Comparison of ENCODE assay signal across 19 mouse cellular contexts in the genomic region with DNA sequence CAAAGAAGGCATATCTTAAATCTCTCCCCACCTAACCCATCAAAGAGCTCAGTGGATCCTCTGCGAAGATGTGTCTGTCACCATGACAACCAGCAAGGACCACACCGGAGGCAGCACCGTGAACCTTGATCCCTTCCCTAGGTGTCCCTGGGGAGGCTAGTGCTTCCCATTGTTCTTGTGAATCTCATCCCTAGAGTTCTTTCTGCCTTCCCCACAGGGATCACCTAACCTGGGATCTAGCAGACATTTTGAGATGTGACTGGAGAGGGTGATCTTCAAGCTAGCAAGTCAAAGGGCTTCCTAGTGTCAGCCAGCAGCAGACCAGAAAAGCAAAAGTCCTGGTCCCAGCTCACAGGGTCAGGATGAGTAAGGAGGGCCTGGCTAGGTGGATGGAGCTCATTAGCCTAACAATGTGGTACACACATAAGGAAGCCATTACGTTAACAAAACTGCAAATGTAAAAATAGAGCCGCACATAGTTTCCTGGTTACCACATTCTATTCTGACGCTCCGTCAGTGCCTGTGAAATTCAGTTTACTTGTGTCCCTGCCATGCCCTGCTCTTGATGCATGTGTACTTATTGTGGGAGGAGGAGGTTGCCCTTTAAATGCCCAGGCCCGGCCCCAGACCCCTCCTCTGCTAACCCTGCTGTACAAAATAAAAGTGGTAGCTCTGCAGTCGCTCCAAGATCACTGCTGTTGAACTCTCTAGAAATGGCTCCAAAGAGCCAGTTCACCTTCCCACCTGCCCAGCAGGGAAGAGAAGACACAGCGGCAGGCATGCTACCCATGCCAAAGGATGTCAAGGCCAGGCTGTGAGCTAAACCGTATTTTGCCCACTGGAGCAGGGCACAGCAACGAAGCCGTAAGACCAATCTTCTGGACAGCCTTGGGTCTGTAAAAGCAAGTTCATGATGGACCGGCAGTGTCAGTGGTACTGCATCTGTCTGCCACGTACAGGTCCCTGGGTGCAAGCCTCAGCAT. TPM values are rescaled to one million over a fixed set of nuclear protein-coding genes. Genes with fewer than 3 reads are reported as not detected.
DNase-seq lines count a peak whose midpoint lies in the region; ATAC-seq and TF ChIP-seq lines count a peak whose summit lies in the region.
"Had no signal": no experiment of that assay in that cellular context is flagged by ENCODE, and none has a peak within 500 bp of the region (broad histone marks: within the 10 kb centered on the region; RNA-seq: fewer than 3 reads in every experiment).

No protein-coding gene starts in this region.

- no peak for DNase-seq in hindbrain, postnatal 0 days (ENCODE audit: low spot score)
- DNase-seq in hindbrain, embryonic 10.5 days (ENCODE audit: low spot score): no peak
- peak; percentile 36 for DNase-seq in ZHBTc4 (ENCODE audit: low read depth, low spot score)
- DNase-seq in embryonic facial prominence, embryonic 14.5 days (ENCODE audit: low spot score): peak; percentile 50
- peak; percentile 51 for DNase-seq in midbrain, embryonic 14.5 days
- DNase-seq in urinary bladder, postnatal 10 days (ENCODE audit: low spot score): no peak
- no peak for DNase-seq in spleen, postnatal 36 days (ENCODE audit: low spot score in 2 of 2)
- DNase-seq: adrenal gland, postnatal 25 days; cerebellum, adult 9-11 months; gastrocnemius, postnatal 14 days; kidney, adult 11 months; kidney, postnatal 4 days; right cerebral cortex, postnatal 25 days; thymus, adult 18-20 months had no signal

- WGBS in hindbrain, postnatal 0 days: 43% methylated on average over 15 of the region's 15 CpGs
- 56% methylated on average over 15 of the region's 15 CpGs for WGBS in hindbrain, embryonic 10.5 days
- 51% methylated on average over 15 of the region's 15 CpGs for WGBS in embryonic facial prominence, embryonic 14.5 days
- WGBS in midbrain, embryonic 14.5 days: 48% methylated on average over 15 of the region's 15 CpGs

- H3K4me2 ChIP-seq in hindbrain, postnatal 0 days (ENCODE audit: low read depth, low read length): no peak overlapping the region
- no peak overlapping the region for H3K4me2 ChIP-seq in embryonic facial prominence, embryonic 14.5 days (ENCODE audit: low read depth, low read length)
- H3K4me2 ChIP-seq in midbrain, embryonic 14.5 days (ENCODE audit: low read length): no peak overlapping the region
- H3K4me2 ChIP-seq: heart, embryonic 11.5 days; hindbrain, embryonic 15.5 days; liver, embryonic 15.5 days had no signal

- no peak overlapping the region for H3K4me3 ChIP-seq in hindbrain, postnatal 0 days (ENCODE audit: low read length)
- H3K4me3 ChIP-seq in hindbrain, embryonic 10.5 days: no peak overlapping the region
- no peak overlapping the region for H3K4me3 ChIP-seq in embryonic facial prominence, embryonic 14.5 days (ENCODE audit: low read depth, low read length)
- H3K4me3 ChIP-seq in midbrain, embryonic 14.5 days (replicated peaks; ENCODE audit: low read depth, low read length): no peak overlapping the region
- H3K4me3 ChIP-seq: hindbrain, embryonic 15.5 days; liver, embryonic 15.5 days had no signal

- no peak overlapping the region for H3K9ac ChIP-seq in hindbrain, postnatal 0 days (replicated peaks; ENCODE audit: low read length)
- no peak overlapping the region for H3K9ac ChIP-seq in embryonic facial prominence, embryonic 14.5 days (ENCODE audit: low read depth, low read length)
- H3K9ac ChIP-seq in midbrain, embryonic 14.5 days (replicated peaks; ENCODE audit: low read length): no peak overlapping the region
- H3K9ac ChIP-seq: hindbrain, embryonic 15.5 days; liver, embryonic 15.5 days had no signal

- H3K36me3 ChIP-seq in hindbrain, postnatal 0 days (ENCODE audit: insufficient read depth, low read length): no peaks in the 10 kb centered on the region
- no peaks in the 10 kb centered on the region for H3K36me3 ChIP-seq in hindbrain, embryonic 10.5 days
- H3K36me3 ChIP-seq in embryonic facial prominence, embryonic 14.5 days (ENCODE audit: control insufficient read depth, insufficient read depth, low read length): no peaks in the 10 kb centered on the region
- no peaks in the 10 kb centered on the region for H3K36me3 ChIP-seq in midbrain, embryonic 14.5 days (ENCODE audit: control insufficient read depth, insufficient read depth, low read length)
- H3K36me3 ChIP-seq: hindbrain, embryonic 15.5 days; liver, embryonic 15.5 days had no signal

- H3K4me1 ChIP-seq in hindbrain, postnatal 0 days (ENCODE audit: insufficient read depth, low read length): peaks cover 16% of the 10 kb centered on the region; the same call in 1 of the 2 replicates
- H3K4me1 ChIP-seq in hindbrain, embryonic 10.5 days (replicated peaks): peaks cover 59% of the 10 kb centered on the region
- 0 out of 2 replicates have a peak, but pooled peaks cover 9% of the 10 kb centered on the region for H3K4me1 ChIP-seq in embryonic facial prominence, embryonic 14.5 days (ENCODE audit: control insufficient read depth, insufficient read depth, low read length)
- peaks cover 28% of the 10 kb centered on the region for H3K4me1 ChIP-seq in midbrain, embryonic 14.5 days (ENCODE audit: control insufficient read depth, insufficient read depth, low read length)
- H3K4me1 ChIP-seq: liver, embryonic 15.5 days had no signal

- no peaks in the 10 kb centered on the region for H3K9me3 ChIP-seq in hindbrain, postnatal 0 days (ENCODE audit: low read length)
- no peaks in the 10 kb centered on the region for H3K9me3 ChIP-seq in hindbrain, embryonic 10.5 days
- no peaks in the 10 kb centered on the region for H3K9me3 ChIP-seq in embryonic facial prominence, embryonic 14.5 days (ENCODE audit: control insufficient read depth, low read length)
- no peaks in the 10 kb centered on the region for H3K9me3 ChIP-seq in midbrain, embryonic 14.5 days (ENCODE audit: control insufficient read depth, low read length)
- H3K9me3 ChIP-seq: hindbrain, embryonic 15.5 days; liver, embryonic 15.5 days had no signal

- H3K27ac ChIP-seq in hindbrain, postnatal 0 days: 0 out of 2 replicates have a peak overlapping the region, but pooled peaks have one; percentile 11
- H3K27ac ChIP-seq in hindbrain, embryonic 10.5 days: no peak overlapping the region; the same call in 1 of the 2 replicates
- H3K27ac ChIP-seq in embryonic facial prominence, embryonic 14.5 days (replicated peaks; ENCODE audit: low read depth, low read length): peak overlapping the region; percentile 44; the same call in 1 of the 2 replicates
- H3K27ac ChIP-seq in midbrain, embryonic 14.5 days (replicated peaks; ENCODE audit: low read depth, low read length): no peak overlapping the region
- H3K27ac ChIP-seq: hindbrain, embryonic 15.5 days; liver, embryonic 15.5 days had no signal

- no peaks in the 10 kb centered on the region for H3K27me3 ChIP-seq in hindbrain, postnatal 0 days (ENCODE audit: insufficient read depth, low read length)
- H3K27me3 ChIP-seq in hindbrain, embryonic 10.5 days (ENCODE audit: insufficient read depth, poor library complexity, severe bottlenecking): no peaks in the 10 kb centered on the region
- H3K27me3 ChIP-seq in embryonic facial prominence, embryonic 14.5 days (replicated peaks; ENCODE audit: control insufficient read depth, insufficient read depth, low read length): no peaks in the 10 kb centered on the region
- H3K27me3 ChIP-seq in midbrain, embryonic 14.5 days (ENCODE audit: control insufficient read depth, insufficient read depth, low read length): no peaks in the 10 kb centered on the region
- H3K27me3 ChIP-seq: hindbrain, embryonic 15.5 days; liver, embryonic 15.5 days had no signal

- no peak for ATAC-seq in hindbrain, postnatal 0 days
- ATAC-seq in embryonic facial prominence, embryonic 14.5 days (ENCODE audit: low read depth): peak; percentile 27; the same call in 1 of the 2 replicates
- no peak for ATAC-seq in midbrain, embryonic 14.5 days (ENCODE audit: low FRiP score, low TSS enrichment)
- ATAC-seq: activated CD4-positive, CD25-positive, alpha-beta regulatory T cell, adult 4 months; CD4-positive, CD25-positive, alpha-beta regulatory T cell, adult 4 months had no signal

- TF ChIP-seq CTCF in hindbrain, postnatal 0 days (IDR thresholded peaks at IDR 0.05; ENCODE audit: low read depth): no peak

RNA-seq across cellular contexts. Expression of a gene that starts 6.8 kb away (rescaled TPM):
- 90.0 and 106 TPM in 2 replicates for total RNA-seq in hindbrain, postnatal 0 days (2014; rRNA removed)
- 38.6 and 39.9 TPM in 2 replicates for polyA plus RNA-seq in hindbrain, postnatal 0 days (2015; fragmentation: Nextera tagmentation; extraction: Ambion mirVana)
- 16.1 and 19.3 TPM in 2 replicates for polyA plus RNA-seq in hindbrain, embryonic 10.5 days (2016; fragmentation: Nextera tagmentation; extraction: Ambion mirVana)
- 16.7 and 18.0 TPM in 2 replicates for polyA plus RNA-seq in embryonic facial prominence, embryonic 14.5 days (2014; fragmentation: Nextera tagmentation; extraction: Ambion mirVana)
- 48.2 and 56.3 TPM in 2 replicates for polyA plus RNA-seq in midbrain, embryonic 14.5 days (2014; fragmentation: Nextera tagmentation; extraction: Ambion mirVana)

Comparison
In these comparisons a context has a peak if more than half of its experiments do, and no peak if none do; other contexts are left out.
1. H3K27ac ChIP-seq: peak in hindbrain, postnatal 0 days (single experiment) and embryonic facial prominence, embryonic 14.5 days (single experiment); none in hindbrain, embryonic 10.5 days (single experiment) and midbrain, embryonic 14.5 days (single experiment).
2. DNase-seq: peak in ZHBTc4 (single experiment), embryonic facial prominence, embryonic 14.5 days (single experiment) and midbrain, embryonic 14.5 days (single experiment); none in hindbrain, postnatal 0 days (single experiment), hindbrain, embryonic 10.5 days (single experiment), urinary bladder, postnatal 10 days (single experiment) and spleen, postnatal 36 days (0 of 2).